Mouse (Mus musculus) heart, adult 2 months (tissue): Measurements from ENCODE around the gene Scel.

Experiments
- CTCF ChIP-seq: fragments of 200-600 bp; IDR thresholded peaks from 2 replicates; pipeline ENCODE4 v1.8.1; 2022; ENCODE audit warnings: antibody characterized with exemption, mild to moderate bottlenecking, moderate library complexity
- EP300 ChIP-seq: fragments of 200-500 bp; IDR thresholded peaks from 2 replicates; pipeline ENCODE4 v1.6.1; 2011; ENCODE audit warnings: low read depth, low read length, control low read depth; ENCODE audit not compliant: insufficient read depth
- POLR2A ChIP-seq: fragments of 200-500 bp; IDR thresholded peaks from 2 replicates; pipeline ENCODE4 v1.6.1; 2011; ENCODE audit warnings: mild to moderate bottlenecking, low read depth, low read length, control low read depth; ENCODE audit not compliant: insufficient read depth

DNA sequence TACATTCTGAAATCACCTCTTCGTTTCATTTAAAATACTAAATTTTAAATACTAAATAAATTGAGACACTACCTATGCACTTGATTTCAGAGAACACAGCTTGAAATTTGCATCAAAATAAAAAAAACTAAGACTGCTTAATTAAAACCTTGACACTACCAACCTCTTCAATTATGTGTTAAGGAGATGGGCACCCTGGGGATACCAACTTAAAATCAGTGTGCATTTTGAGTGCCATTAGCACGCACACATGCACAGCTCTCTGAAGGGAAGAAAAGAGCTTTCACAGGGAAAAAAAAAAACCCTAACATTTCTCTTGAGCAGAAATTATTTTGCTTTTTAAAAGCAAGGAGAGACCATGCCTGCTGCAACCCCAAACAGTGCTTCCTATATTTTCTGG, 134.8 kb downstream of the Scel start:
- TF ChIP-seq POLR2A (no peak), EP300 (no peak), CTCF (no peak)
